Mouse (Mus musculus): Measurements from ENCODE around the gene Sept12.

The Sept12 gene

DNA sequence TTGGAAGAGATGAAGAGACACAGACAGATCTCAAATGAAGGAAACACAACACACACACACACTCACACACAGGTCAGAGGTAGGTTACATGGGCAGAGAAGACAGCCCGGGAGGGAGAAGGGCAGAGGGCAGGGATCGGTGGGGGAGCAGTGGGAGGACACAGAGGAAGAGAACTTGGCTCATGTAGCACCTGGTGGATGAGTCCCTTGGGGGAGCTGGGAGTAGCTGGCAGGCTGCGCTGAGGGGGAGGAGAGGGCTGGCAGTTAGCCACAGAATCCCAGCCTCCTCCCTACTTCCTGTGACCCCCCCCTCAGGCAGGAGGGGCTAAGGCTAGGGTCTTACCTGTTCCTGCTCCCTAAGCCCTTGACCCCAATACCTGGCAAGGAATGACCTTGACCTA, at the start of gene Sept12:
Gene Sept12 (minus strand): TSS at position 300 of the 400 bp plus-strand sequence.
- no peak for DNase-seq

DNA sequence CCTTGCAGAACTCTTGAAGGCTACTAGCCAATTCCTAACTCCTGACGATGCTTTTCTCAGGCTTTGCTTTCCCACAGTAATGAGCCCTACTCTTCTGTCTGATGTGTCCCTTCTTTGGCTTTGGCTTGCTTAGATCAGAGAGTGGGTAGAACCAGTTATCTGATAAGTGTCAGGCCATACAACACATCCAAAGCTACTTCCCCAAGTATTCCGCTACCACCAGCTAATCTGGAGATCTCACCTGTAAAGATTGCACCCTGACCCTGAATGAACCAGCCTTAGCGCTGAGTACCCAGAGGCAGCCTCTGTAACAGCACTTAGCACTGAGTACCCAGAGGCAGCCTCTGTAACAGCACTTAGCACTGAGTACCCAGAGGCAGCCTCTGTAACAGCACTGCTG, 47.7 kb upstream of the Sept12 start:
- no peak for DNase-seq

DNA sequence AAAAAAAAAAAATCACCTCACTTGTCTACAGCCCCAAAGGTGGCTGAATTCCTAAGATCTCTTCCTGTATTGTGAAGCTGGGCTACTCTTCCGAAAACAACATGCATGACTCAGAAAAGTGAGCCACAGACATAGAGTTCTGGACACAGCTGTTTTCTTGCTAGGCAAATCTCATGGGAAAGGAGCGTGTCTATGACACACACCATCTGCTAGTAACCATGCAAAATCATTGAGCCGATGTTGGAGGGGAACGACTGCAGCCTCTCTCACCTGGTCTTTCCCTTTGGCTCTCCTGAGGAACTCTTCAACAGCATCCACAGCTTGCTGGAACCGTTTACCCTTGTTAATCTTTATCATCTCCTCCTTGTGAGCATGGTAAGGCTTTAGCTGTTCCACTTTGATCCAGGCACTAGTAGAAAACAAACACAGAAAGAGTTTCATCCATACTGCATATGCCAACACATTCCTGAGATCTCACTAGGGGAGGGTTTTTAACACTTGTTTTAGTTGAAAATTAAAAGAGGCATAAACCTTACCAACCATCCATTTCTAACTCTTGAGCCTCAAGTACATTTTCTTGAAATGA, 39.1 kb upstream of the Sept12 start:
- no peak for DNase-seq

DNA sequence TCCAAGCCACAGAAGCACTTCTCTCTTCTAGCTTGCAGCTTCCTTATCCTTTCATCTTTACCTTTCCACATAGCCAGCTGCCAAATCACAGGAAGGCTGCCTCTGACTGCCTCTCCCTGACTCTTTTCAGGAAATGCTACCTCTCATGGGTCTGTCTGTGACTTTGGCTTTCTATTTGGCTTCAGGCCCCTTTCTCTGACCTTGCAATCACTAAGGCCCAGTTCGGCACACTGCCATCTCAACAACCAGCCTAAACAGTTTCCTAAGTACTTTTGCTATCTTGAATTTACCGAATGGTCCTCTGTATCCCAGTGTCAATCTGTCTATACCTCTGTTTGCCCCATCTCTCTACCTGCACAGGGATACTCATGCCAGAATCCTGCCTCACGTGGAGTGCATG, 37.9 kb upstream of the Sept12 start:
- no peak for DNase-seq

DNA sequence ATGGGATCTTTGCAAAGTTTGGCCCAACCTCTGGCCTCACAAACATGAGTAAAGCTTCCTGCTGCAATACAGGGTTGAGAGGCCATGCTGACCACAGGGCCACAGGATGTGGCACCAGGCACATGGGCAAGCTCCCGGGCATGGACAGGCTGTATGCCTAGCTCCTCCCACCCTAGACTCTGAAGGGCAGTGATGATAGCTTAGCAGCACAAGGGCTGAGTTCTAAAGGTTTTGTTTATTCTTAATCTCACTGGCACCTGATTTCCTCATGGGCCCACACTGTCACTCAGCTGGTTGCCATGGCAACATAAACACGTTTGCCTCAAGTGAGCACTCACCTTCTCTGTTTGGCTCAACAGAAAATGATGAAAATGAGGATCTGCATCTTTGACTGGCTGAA, 32.2 kb upstream of the Sept12 start:
- no peak for DNase-seq

DNA sequence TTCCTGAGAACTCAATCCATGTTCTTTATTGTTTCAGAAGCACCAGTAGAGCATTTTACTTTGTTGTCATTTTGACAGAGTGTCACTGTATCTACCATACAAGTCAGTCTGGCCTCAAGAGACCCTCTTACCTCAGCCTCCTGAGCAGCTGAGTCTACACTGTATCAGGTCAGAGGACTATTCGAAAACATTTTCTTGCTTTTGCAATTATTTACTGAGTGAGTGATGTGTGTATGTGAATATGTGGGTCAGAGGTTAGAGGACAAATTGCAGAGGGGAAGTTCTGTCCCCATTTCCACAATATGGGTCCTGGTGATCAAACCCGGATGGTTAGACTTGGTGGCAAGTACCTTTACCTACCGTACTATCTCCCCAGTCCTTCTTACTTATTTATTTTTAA, 26.4 kb upstream of the Sept12 start:
- DNase-seq = no peak

DNA sequence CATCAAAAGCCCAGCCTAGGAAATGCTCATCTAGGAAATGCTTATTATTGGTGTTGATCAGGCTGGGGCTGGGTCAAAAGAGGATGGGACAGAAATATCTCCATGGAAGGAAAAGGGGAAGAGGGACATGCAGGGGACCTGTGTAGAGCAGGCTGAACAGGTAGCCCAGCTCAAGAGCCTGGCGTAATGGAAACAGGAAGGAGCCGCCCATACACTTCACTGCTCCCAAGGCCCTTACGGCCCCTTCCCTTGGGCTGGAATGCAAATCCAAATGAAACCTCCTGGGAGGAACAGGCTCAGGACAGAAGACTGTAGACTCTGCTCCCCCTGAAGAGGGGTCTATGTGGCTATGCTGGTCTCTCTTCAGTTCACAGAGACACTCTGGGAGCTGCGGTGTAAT, 16.9 kb upstream of the Sept12 start:
- DNase-seq = no peak

DNA sequence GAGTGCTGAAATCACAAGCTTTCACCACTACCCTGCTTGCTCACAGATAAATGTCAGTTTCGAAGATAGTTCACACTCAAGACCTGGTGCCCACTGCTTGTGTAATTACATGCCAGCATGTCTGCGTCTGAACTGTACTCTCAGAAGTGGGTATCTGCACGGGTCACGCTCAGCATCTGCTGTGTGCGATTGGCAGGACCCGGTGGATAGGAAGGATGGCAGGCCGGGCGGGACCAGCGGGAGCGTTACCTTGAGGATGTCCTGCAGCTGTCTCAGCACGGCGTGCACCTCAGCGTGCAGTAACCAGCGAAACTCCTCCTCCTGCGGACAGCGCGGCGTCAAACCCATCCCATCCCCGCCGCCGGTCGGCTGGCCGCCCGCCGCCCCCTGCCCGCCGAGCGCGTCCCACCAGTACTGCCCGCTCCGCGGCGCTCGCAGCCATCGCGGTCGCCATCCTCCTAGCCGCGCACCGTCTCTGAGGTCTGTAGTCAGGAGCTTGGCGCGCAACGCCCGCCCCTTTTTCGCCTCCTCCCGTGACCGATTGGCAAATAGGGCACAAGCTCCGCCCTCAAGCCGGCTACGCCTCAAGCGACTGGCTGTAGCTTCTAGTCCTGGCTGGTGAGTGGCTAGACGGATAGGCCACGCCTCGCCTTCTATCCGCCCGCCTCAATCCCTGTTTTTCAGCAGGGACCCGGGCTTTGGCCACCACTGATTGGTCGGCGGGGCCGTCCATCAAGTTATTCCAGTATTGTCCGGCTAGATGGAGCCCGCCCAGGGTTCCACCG, 15.6 kb upstream of the Sept12 start, which contains the start of gene Rogdi:
Gene Rogdi (minus strand): TSS at position 500 of the 785 bp plus-strand sequence.
- DNase-seq = peak; percentile 98 to 99

DNA sequence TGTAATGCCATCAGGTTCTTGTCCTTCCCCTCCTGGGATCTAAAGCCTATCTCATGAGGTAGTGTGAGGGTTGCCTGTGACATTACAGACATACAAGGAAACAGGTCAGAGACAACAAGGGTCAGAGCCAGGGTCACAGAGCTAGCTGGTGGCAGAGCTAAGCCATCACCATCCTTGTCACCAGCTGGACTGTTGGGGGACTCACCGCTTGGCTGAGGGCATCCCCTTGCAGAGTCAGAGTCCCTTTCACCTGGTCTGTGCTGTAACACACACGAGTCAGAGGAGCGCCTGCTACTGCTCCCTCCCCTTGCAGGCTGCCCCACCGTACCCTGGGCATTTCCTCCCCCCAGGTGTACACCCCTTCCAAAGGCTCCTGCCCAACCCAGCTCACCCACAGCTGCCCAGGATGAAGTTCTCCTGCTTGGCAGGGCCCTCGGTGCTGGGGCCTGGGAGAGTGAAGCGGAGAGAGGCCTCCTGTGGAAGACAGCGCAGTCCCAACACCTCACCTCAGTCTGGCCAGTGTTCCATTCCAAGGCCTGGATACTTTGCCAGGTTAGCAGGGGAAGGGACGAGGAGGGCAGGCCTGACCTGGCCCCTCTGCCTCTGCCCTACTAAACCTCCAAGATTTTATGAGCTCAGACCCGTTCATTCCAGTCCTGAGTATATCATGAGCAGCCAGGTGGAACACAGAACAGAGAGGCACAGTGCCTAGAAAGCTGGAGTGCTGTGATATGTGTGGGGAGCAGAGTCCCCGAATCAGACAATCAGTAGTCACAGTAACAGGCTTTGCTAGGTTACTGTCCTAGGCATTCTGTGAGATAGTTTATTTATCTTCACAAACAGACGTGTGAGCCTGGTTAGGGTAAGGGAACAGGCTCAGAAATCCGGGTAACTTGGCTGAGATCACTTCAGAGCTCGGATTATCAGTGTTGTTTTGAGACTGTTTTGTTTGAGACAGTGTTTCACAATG, 14.7 kb upstream of the Sept12 start:
- DNase-seq = peak in 1 of 2 experiments; percentile 29

DNA sequence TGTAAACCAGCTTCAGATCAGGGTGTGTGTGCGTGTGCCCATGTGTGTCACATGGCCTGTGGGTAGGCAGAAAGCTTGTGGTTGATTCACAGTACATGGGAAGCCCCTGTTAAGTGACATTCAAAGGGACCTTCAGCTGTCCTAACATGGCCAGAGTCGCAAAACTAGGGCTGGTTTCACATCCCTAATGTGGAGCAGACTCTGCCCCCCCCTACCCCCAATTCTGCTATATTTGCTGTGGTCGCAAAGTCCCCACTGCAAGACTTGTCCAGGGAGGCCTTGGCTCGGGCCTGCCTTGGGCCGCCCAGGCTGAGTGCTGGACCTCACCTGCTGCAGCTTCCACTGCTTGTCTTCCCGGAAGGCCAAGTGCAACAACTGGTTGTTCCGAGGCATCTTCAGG, 13.6 kb upstream of the Sept12 start:
- no peak for DNase-seq

DNA sequence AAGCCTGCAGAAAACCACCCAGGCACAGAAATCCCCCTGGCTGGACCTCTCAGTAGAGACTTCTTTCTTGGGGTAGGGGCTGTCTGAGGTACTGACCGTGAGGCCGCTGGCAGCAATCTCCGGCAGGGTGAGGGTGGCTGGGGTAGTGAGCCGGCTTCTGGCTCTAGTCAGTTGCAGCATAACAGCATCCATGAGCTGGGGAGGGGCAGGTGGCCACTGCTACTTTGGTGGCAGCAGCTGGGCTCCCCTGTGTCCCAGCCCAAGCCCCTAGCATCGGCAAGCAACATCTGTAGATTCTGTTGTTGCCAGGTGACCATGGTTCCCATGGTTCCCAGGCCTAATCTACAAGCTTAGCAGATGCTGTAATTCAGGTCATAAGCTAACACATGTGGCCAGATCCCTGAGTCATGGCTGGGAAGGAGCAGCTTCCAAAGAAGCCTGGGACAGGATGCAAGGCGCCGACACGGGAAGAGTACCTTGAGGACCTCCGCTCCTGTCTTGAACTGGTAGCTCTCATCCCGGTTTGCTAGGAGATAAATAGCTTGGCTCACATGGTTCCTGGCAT, 12.8 kb upstream of the Sept12 start:
- no peak for DNase-seq

DNA sequence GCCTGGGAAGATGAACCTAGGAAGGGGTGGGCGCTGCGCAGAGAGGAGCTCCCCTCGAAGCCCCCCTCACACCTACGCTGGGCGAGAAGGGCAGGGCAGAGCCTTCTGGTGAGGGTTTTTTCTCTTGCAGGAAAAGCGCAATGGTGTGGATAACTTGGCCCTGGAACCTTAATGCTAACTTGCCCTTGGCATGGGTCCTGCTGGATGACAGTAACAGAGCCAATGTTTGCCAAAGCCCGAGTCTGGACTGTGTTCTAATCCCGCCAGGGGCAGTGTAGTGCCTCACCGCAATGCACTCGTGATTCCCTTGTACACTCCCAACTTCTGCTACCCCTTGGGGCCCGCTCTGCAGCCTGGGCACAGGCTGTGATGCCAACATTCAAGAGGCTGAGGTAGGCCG, 10.4 kb upstream of the Sept12 start:
- no peak for DNase-seq

DNA sequence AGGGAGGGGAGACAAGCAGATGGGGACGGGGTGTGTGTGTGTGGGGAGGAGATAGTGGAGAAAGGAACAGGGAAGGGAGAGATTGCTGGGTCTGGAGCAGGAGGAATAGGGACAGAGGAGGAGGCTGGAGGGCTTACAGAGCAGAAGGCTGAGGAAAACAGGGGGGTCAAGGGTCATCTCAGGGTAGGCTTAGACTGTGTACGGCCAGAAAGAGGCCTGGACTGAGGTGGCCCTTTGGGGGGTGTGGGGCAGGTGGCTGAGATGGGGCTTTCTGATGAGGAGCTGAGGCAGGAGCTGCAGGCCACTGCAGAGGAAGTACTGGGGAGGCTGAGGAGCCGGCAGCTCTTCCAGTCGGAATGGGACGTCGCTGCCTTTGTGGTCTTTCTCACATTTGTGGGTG, 9.8 kb upstream of the Sept12 start:
- DNase-seq = no peak

DNA sequence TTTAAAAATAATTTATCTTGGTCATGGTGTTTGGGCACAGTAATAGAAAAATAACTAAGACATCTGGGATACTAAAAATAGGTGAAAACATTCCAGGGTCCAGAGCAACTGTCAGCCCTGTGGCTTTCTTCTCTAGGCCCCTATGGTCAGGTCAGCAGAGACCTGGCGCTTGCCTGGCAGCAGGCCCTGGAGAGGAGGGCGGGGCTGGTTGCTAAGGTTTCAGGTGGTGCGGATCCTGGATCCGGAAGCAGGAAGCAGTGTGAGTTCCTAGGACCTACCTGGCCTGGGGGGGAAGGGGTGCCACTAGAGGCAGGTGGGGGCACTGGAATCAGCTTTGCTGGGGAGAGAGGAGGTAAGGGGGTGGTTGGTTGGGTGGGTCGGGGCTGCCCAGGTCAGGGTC, 9.4 kb upstream of the Sept12 start, which contains the start of gene Smim22:
Gene Smim22 (plus strand): TSS at position 222 of the 400 bp plus-strand sequence.
- no peak for DNase-seq

DNA sequence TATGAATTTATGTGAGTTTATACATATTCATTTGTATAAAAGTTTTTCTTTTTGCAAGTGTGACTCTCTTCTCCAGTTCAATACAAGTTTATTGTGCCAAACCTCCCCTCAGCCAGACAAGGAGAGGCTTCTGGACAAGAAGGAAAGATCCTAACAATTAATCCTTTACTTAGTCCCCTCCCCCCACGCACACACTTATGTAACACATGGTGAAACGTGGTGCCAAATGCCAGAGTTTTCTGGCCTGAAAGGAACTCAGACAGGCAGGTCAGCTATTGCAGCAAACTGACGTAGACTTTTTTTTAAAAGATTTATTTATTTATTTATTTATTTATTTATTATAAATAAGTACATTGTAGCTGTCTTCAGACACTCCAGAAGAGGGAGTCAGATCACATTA, 3.0 kb upstream of the Sept12 start:
- DNase-seq = no peak

DNA sequence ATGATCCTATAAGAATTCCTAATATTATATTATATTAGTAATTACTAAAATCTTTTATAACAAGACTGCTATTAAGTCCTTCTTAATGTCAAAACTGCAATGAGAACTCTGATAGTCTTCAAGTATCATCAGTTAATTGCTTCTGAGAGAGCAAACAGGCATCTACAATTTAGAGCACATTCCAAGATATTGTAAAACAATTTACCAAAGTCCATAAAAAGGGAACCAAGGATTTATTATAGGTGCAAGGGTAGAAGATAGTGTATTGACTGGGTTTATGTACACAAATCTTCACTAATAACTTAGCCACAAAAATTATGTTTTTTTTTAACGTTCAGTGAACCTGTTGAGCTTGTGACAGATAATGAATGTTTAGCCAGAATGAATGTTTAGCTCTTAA, 1.3 kb upstream of the Sept12 start:
- DNase-seq = no peak

DNA sequence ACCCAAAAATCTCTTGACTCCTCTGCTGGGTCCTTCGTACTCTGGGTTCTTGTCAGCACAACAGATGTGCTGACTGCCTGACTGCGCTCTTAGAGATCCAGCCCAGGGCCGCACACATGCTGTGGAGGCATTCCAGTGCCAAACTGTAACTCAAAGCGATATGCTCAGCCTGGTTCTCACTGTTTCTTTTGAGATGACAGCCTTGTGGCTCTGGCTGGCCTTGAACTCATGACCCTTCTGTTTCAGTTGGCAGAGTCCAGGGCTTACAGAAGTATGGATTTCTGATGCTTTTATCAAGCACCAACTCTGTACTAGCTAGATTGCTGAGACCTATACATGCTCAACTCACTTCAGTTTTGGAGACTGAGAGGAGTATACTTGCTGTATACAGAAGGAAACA, 4.4 kb downstream of the Sept12 start:
- no peak for DNase-seq

DNA sequence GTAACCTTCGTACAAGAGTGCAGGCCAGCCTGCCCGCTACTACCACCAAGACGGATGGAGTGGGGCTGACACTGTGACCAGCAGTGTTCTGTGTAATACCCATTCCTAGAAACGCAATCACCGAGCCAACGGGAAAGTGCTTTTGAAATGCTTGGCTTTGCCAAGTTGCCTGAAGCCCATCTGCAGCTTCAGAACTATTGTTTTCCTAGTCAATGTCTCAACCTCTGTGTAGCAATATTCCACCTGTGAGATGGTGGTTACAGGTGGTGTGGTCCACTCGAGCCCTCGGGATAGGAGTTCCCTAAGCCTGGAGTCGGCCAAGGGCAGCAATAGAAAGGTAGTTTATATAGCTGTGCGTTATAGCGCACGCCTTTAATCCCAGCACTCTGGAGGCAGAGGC, 12.9 kb downstream of the Sept12 start:
- DNase-seq = no peak

DNA sequence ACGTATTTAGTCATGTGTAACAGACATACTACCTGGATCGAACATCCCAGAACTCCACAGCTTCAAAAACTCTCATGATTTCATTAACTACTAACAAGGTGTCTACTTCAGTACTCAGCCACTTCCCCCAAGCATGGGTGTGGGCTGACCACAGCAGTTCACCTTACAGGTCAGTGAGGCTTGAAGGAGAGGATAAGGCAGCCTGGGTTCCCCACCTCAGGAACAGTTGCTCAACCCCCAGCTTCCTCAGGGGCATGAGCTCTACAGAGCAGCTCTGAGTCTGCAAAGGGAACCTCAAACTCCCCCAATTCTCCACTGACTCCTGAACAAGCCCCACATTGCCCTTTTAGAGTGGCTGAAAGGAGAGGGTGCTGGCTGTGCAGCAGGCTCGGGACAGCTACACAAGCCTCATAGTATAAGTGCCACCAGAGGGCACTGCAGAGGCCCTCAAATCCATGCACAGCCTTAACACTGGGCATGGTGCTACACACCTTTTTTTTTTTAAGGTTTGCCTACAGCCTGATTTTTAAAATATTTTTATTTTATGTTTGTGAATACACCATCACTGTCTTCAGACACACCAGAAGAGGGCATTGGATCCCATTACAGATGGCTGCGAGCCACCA, 17.8 kb downstream of the Sept12 start:
- peak in 1 of 2 experiments; percentile 29 for DNase-seq

DNA sequence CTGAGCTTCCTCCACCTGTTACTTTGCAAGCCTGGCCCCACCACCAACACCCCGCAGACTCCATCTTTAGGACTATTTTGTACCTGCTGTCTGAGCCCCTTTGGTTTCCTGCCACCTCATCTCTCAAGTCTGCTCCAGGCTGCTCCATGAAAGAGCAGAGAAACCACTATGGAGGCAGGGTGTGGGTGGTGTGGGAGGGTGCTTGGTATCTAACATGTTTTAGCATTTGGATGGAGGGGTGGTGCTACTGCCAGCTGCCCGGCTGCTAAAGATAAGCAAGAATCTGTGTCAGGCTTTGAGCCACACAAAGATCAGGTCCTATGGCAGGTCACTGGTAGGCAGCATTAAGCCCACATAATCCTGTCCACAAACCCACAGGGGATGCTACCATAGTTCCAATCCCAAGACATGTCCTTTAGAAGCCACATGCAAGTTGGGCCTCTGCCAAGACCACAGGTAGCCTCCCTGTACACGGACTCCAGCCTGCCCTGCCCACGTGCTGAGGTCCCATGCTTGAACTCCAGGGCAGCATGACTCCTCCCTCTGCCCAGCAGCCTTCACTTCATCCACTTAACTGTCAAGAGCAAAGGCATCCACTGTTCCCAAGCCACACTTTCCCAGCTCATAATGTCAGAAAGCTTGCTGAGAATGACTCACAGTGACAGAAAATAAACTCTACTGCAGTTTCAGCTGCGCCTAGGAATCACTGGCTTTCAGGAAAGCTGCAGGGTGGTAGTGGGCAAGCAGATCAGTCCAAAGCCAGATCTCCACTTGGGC, 19.2 kb downstream of the Sept12 start:
- DNase-seq = no peak

DNA sequence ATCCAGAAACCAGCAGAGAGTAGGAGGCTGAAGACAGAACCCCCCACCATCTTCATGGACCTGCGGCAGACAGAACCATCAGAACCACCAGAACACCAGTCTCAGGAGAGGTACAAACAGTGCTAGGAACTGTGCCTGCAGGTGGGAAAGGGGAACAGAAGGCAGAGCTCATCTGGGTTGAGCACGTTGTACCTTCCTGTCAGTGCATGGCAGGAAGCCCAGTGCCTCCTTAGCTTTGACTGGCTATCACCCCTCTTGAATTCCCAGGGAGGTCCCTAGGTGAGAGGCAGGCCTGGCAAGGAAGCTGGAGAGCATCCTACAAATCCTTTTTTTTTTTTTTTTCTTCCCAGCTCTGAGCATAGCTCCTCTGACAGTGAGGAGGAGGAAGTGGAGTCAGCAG, 21.5 kb downstream of the Sept12 start:
- peak; percentile 53 to 63 for DNase-seq

DNA sequence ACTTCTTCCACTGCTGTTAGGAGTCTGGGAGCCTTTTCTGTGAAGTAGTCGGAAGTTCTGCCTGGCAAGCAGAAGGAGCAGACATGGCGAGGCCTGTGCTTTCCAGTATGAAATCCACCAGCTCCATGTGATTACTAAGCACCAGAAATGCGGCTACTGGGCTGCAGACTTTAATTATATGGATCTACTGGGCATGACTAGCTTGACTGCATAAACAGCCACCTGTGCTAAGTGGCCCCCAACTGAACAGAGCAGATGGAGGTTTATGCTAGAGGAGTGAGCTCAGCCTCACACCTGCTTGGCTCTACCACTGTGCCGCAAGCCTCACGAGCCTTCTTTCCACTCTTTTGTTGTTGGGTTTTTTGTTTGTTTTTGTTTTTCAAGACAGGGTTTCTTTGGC, 23.1 kb downstream of the Sept12 start:
- peak; percentile 61 to 63 for DNase-seq

Measured in cerebellum, postnatal 36 days (tissue).